Mouse (Mus musculus) cerebellum, adult 2 months (tissue): ENCODE results near the gene Cabp4. TPM values are rescaled to one million over a fixed set of nuclear protein-coding genes. Genes with fewer than 3 reads are reported as not detected.

Source experiments
- DNase-seq, 2 experiments: peaks; one replicate each; pipeline ENCODE4 v3.0.0; 2021
- H3K27ac ChIP-seq: fragments of 200-500 bp; 2 replicates; pipeline ENCODE4 v1.5.1; 2012; ENCODE audit warnings: low read length, control low read depth, inconsistent platforms; ENCODE audit not compliant: insufficient read depth
- H3K27me3 ChIP-seq: fragments of 200-500 bp; 2 replicates; pipeline ENCODE4 v1.6.1; 2012; ENCODE audit warnings: inconsistent platforms, mild to moderate bottlenecking, low read length, moderate library complexity; ENCODE audit not compliant: control insufficient read depth, insufficient read depth
- H3K4me1 ChIP-seq: fragments of 200-500 bp; 2 replicates; pipeline ENCODE4 v1.6.1; 2011; ENCODE audit warnings: low read length; ENCODE audit not compliant: control insufficient read depth, insufficient read depth
- H3K4me3 ChIP-seq: fragments of 200-500 bp; replicated peaks from 2 replicates; pipeline ENCODE3; 2011; ENCODE audit warnings: mild to moderate bottlenecking, low read depth, low read length, control low read depth; ENCODE audit not compliant: insufficient read depth
- CTCF ChIP-seq: fragments of 200-500 bp; IDR thresholded peaks from 2 replicates; pipeline ENCODE4 v1.5.1; 2011; ENCODE audit warnings: low read depth, mild to moderate bottlenecking, control low read depth, low read length, moderate library complexity, borderline replicate concordance; ENCODE audit not compliant: insufficient read depth
- POLR2A ChIP-seq: fragments of 200-500 bp; IDR thresholded peaks from 2 replicates; pipeline ENCODE4 v1.6.1; 2011; ENCODE audit warnings: low read length, control low read depth, borderline replicate concordance; ENCODE audit not compliant: insufficient read depth
- WGBS: fragments of 180-500 bp; shearing (Covaris S2); methylation state at CpG from one replicate; pipeline ENCODE4 v1.1.7; 2018; 5-methylcytosine and 5-hydroxymethylcytosine counted together
- polyA plus RNA-seq: library from polyadenylated mRNA; depleted of rRNA; stranded (reverse); fragments of >200 nt; gene quantifications from 2 replicates; pipeline ENCODE4 v1.2.3, GENCODE M21; 2012; rRNA removed

Gene Cabp4
- polyA plus RNA-seq: 0.06 and 0.16 TPM in 2 replicates

- H3K4me1 ChIP-seq: peaks cover 15% of the 10 kb centered on the region
- WGBS: 77% methylated on average over 7 of the region's 7 CpGs
- no peaks in the 10 kb centered on the region for H3K27me3 ChIP-seq
- H3K4me3 ChIP-seq: no peak within 1 kb of the TSS
- no peak within 1 kb of the TSS for H3K27ac ChIP-seq
- DNase-seq: no peak
- no peak for TF ChIP-seq CTCF
- TF ChIP-seq POLR2A: no peak
Measured at GRCm38 (mm10) chr19:4143759-4144268, at the start of gene Cabp4. Cabp4 (minus strand) TSS chr19:4144033.

DNA sequence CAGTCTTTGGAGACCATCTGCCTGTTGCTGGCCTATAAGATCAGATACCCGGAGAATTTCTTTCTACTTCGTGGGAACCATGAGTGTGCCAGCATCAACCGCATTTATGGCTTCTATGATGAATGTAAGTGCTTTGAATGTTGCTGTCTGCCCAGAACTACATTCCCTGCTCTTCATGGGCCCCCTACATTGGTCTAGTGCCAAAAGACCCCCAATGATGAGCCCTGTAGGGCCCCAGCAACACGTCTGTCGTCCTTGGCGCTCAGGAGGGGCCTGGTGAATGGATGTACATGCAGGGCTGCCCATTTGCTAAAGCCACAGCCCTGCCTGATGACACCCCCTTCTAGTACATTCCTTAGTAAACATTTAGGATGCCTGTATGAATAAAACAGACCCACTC lies 49.3 kb upstream of the Cabp4 start:
- no peak for DNase-seq
- Histone ChIP-seq H3K4me1 (peaks cover 40% of the 10 kb centered on the region), H3K4me3 (peak overlapping the region; percentile 95), H3K27me3 (no peaks in the 10 kb centered on the region), H3K27ac (peak overlapping the region; percentile 49; the same call in 1 of the 2 replicates)
- 8% methylated on average over 6 of the region's 6 CpGs for WGBS
- TF ChIP-seq POLR2A (no peak), CTCF (no peak)

DNA sequence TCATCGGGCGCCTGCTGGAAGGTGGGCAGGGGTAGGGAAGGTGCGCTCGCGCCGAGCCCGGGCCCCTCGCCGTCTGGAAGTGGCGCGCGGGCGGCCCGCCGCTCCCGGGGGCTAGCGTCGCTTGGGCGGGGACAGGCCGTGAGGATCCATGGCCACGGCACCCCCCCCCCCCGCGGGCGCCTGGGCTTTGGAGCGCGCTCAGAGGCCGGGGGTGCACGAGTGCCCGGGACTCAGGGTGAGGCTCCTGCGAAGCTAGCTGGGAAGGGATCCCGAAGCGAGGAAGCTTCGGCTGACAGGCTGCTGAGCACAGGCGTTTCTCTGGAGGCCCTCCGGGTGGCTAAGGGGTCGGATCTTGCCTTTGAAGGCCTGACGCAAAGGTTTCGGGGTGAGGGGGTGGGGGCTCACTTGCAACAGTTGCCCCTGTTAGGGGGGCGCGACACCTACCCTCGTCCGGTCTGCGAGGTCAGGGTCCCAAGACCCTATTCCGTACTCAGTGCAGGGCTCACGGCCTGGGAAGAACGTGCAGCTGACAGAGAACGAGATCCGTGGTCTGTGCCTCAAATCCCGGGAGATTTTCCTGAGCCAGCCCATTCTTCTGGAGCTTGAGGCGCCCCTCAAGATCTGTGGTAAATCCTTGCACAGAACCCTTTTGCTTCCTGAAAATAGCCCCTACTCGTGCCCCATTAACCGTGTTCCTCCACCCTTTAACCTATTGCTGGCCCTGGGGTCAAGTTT lies 48.6 kb upstream of the Cabp4 start:
- Histone ChIP-seq H3K4me1 (peaks cover 38% of the 10 kb centered on the region), H3K4me3 (peak overlapping the region; percentile 95), H3K27me3 (no peaks in the 10 kb centered on the region), H3K27ac (peak overlapping the region; percentile 49)
- DNase-seq: no peak
- under 1% methylated on average over 52 of the region's 52 CpGs for WGBS
- TF ChIP-seq POLR2A (no peak), CTCF (no peak)

GRCm38 (mm10) chr19:4191528-4192250 lies 47.9 kb upstream of the Cabp4 start, which contains the start of gene Ppp1ca:
Ppp1ca (plus strand) TSS chr19:4192065.
- Histone ChIP-seq H3K4me1 (peaks cover 33% of the 10 kb centered on the region), H3K27me3 (no peaks in the 10 kb centered on the region), H3K27ac (peak within 1 kb of the TSS; percentile 49), H3K4me3 (peak within 1 kb of the TSS; percentile 95)
- TF ChIP-seq CTCF: peak; percentile 60; the same call in 1 of the 2 replicates
- peak; percentile 76 for TF ChIP-seq POLR2A
- 3% methylated on average over 38 of the region's 47 CpGs for WGBS
- DNase-seq: peak; percentile 94 to 95

DNA sequence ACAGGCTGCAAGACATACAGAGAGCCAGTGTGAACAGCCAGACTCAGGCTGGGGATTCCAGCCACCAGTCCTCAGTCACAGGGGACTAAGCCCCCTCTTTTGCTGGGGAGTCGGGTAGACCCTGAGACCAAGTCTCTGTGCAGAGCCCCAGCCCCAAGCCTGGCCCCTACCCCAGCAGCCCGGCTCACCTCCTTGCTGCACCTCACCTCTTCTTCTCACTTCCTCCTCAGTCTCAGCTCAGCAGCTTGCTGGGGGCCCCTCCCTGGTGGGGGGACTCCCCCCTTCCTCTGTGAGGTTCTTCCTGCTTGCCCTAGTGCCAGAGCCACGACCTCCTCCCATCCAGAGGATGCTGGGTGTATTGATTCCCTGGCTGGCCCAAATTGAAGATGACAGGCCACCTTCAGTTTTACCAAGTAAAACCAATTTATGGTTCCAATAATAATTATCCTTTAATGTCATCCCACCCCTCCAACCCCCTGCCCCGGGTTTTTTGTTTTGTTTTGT lies 47.0 kb upstream of the Cabp4 start, which contains the start of gene Tbc1d10c:
TSS of gene Tbc1d10c (minus strand) at position 454 of the 504 bp plus-strand sequence.
- peak within 1 kb of the TSS; percentile 49 for H3K27ac ChIP-seq
- H3K27me3 ChIP-seq: no peaks in the 10 kb centered on the region
- no peak for DNase-seq
- peak within 1 kb of the TSS; percentile 95 for H3K4me3 ChIP-seq
- TF ChIP-seq POLR2A (no peak), CTCF (no peak)
- WGBS: 77% methylated on average over 4 of the region's 4 CpGs
- peaks cover 26% of the 10 kb centered on the region for H3K4me1 ChIP-seq

GRCm38 (mm10) chr19:4189051-4189620 lies 45.3 kb upstream of the Cabp4 start:
- no peak for DNase-seq
- TF ChIP-seq CTCF: no peak
- TF ChIP-seq POLR2A: no peak
- WGBS: 81% methylated on average over 12 of the region's 12 CpGs

DNA sequence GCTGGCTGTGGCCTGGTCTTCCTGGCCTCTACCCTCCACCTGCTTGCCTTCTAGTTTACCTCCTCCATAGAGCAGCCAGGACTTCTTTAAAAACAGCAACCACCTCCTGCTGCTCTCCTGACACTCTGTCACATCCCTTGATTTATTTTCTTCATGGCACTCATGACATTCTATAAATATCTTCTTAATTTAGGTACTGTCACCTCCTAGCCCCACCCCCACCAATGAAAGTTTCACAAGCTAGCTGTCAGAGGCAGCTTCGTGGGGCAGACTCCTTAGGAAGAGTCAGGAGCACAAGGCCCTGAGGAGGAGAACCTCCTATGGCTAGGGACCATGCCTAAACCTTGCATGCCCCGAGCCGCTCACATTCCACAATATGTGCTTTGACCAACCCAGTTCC lies 43.5 kb upstream of the Cabp4 start:
- no peak for TF ChIP-seq CTCF
- TF ChIP-seq POLR2A: no peak
- no peak overlapping the region for H3K4me3 ChIP-seq
- no peak overlapping the region for H3K27ac ChIP-seq
- no peak for DNase-seq
- WGBS: 71% methylated on average over 3 of the region's 3 CpGs
- no peaks in the 10 kb centered on the region for H3K27me3 ChIP-seq
- H3K4me1 ChIP-seq: no peaks in the 10 kb centered on the region; the same call in 1 of the 2 replicates

More at GRCm38 (mm10) chr19:4189051-4189620, 45.3 kb upstream of the Cabp4 start:
- H3K4me1 ChIP-seq: peaks cover 9% of the 10 kb centered on the region
- H3K4me3 ChIP-seq: no peak overlapping the region
- H3K27ac ChIP-seq: no peak overlapping the region
- no peaks in the 10 kb centered on the region for H3K27me3 ChIP-seq
